Mouse (Mus musculus) kidney, adult 2 months (tissue): ENCODE measurements around the gene Atp1b2.

Experiments used
- CTCF ChIP-seq: fragments of 200-500 bp; conservative IDR thresholded peaks from 2 replicates; pipeline ENCODE4 v1.5.1; 2011; ENCODE audit warnings: low read depth, mild to moderate bottlenecking, control low read depth, low read length, moderate library complexity, mixed read lengths; ENCODE audit not compliant: insufficient read depth, insufficient read length
- POLR2A ChIP-seq: fragments of 200-500 bp; IDR thresholded peaks from one replicate; pipeline ENCODE4 v1.6.1; 2011; ENCODE audit warnings: low read depth, low read length, control low read depth

DNA sequence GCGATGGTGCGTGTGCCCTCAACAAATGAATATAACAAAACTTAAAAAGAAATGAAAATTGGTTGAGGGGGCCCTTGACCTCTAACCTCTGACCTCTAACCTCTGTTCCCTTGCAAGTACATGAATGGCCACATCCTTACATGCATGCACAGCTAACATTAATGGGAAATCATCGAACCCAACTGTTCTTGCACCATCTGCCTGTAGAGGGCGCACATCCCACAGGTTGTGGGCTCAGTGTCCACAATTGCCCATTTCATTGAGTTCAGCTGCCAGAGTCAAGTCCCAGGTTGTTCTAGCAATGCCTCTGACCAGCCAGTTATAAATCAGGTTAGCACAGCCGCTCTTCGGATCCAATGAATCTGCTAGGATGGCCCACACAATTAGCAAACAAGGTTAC is 22.5 kb upstream of the Atp1b2 start:
- TF ChIP-seq CTCF (peak; percentile 99), POLR2A (no peak)
